Mouse (Mus musculus): ENCODE measurements around the gene Ino80e. TPM values are rescaled to one million over a fixed set of nuclear protein-coding genes. Genes with fewer than 3 reads are reported as not detected.

Gene Ino80e
- polyA plus RNA-seq (2017; shearing (Covaris generic)): 51.8 TPM

DNA sequence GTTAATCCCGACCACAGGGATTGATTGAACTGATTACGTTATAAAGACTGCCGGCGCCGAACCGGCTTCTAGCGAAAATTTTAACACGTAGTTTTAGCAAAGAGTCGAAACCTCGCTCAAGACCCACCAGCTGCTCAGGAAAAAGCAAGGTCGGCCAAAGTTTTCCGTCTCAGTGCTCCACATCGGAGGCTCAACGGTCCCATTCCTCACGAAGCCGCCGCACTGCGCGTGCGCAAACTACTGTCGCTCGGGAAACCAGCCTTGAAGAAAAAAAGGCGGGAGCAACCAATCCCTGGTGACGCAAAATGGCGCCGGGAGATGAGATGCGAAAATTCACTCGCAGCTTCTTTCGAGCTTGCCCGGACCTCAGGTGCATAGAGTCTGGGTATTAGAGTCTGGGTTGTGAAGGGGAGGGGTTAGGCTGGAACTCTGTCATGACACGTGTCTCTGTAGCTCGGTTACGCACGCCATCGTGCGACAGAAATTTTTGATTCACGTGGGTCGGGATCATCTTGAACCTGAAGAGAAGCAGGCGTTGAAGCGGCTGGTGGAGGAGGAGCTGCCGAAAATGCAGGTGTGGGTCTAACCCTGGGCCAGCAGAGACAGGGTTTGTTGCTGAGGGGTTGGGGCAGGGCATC is at the start of gene Ino80e:
TSS of gene Ino80e (minus strand) at position 231 of the 638 bp plus-strand sequence.

DNA sequence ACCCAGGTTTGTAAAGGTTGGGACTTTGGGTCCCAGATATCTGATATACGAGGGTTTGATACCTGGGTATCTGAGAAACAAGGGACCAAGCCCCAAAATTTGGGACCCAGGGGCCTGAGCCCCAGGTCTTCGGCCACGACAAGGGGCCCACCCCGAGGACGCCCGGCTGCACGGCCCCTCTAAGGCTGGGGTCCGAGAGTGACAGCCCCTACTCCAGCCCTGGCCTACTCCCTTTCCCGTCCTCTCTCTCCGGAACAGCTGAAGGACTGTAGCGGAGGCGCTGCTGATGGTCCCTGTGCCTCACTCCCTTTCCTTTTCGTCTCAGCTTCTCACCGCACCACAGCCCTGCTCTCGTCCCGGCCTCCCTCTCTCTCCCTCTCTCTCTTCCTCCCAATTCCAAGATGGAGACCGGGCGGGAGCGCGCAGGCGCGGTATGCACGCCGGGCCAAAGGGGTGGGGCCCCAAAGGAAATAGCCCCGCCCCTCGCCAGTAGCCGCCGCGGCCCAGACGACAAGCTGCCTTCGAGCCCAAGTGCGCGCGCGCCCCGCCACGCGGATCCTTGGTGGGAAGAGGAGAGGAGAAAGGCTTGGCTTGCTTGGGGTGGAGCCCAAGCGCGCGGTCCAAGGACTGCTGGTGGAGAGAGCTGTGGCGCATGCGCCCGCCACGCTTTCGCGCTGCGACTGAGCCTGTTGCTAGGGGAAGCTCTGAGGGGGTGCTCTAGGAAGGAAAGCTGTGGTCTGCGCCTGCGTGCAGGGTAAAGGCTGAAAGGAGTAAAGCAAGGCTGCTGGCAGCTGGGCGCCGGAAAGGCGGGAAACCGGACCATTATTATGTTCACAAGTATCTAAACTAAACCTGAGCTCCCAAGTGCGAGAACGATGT is 22.3 kb upstream of the Ino80e start, which contains the start of gene Taok2:
TSS of gene Taok2 (minus strand) at position 418 of the 879 bp plus-strand sequence.

DNA sequence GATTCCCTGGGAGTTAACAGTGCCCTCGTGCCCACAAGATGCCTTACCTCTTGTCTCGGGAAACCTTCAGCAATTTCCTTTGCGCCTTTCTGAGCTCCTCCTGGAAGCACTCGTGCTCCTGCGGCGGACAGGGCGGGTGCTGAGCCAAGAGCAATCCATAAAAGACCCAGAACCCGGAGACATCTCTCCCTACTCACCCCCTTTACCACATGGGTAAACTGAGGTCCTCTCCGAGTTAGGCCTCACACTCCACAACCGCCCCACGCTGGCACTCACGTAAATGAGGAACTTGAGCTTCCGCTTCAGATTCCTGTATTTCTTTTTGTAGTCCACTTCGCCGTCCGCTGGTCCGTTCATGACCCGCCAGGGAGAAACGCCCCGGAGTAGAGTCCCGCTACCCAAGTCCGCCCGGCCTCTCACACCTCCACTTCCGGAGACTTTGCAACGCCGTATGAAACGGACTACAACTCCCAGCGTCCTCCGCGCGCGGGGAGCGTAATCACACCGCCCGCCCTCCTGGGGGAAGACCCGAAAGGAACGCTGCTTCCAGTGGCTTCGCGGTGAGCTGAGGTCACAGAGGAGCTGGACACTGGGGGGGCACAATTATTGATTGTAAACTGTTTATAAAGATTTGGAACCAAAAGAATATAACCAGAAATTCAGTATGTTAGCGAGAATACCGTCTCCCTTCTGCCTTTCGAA is 597 bp downstream of the Ino80e start, which contains the start of gene Hirip3:
TSS of gene Hirip3 (plus strand) at position 544 of the 702 bp plus-strand sequence.

DNA sequence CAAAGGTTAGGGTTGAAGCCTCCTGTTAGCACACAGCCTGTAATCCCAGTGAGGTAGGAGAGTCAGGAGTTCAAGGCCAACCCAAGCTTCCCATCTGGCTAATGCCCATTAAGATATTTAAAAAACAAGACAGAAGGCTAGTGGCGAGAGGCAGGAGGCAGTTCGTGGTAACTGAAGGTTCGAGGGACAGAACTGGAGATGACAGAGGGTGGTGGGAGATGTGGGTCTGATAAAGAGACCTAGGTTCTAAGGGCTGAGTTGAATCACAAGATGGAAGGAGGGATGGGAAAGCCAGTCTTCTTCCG is 15.1 kb downstream of the Ino80e start, which contains the start of gene Doc2a:
TSS of gene Doc2a (plus strand) at position 301 of the 305 bp plus-strand sequence.

DNA sequence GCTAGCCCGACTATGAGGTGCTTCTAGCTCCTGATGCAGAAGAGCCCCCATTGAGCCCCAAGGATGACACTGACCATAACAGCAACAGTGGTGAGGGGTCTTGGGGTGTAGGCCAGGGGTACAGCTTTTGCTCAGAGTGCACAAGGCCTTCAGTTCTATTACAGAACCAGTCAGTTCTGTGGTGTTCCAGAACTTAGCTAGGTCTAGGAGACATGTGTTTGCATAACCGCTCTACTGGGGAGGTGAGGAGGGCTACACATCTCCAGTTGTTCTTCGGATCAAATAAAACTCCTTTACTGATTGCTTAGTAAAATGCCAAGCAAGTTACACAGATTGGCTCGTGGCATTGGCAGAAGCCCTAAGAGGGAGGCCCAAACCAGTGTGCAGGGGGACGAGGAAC is 30.6 kb downstream of the Ino80e start, which contains the start of gene 4930451I11Rik:
TSS of gene 4930451I11Rik (minus strand) at position 101 of the 400 bp plus-strand sequence.

Other genes with a start within 250 kb of the Ino80e start
- not detected for gene Nupr1, start 231.5 kb downstream of the Ino80e start, polyA plus RNA-seq (2017; shearing (Covaris generic))
- 62.4 TPM for gene Sgf29, start 213.1 kb downstream of the Ino80e start, polyA plus RNA-seq (2017; shearing (Covaris generic))
- not detected for gene Sult1a1, start 185.9 kb downstream of the Ino80e start, polyA plus RNA-seq (2017; shearing (Covaris generic))
- 70.2 TPM for gene Bola2, start 167.0 kb downstream of the Ino80e start, polyA plus RNA-seq (2017; shearing (Covaris generic))
- 2.2 TPM for gene Slx1b, start 166.6 kb downstream of the Ino80e start, polyA plus RNA-seq (2017; shearing (Covaris generic))
- gene Coro1a, start 154.6 kb downstream of the Ino80e start, polyA plus RNA-seq (2017; shearing (Covaris generic)): 1,641 TPM
- 20.2 TPM for gene Mapk3, start 102.8 kb downstream of the Ino80e start, polyA plus RNA-seq (2017; shearing (Covaris generic))
- gene Gdpd3, start 96.0 kb downstream of the Ino80e start, polyA plus RNA-seq (2017; shearing (Covaris generic)): not detected
- 370 TPM for gene Ypel3, start 85.4 kb downstream of the Ino80e start, polyA plus RNA-seq (2017; shearing (Covaris generic))
- 2.2 TPM for gene Tbx6, start 80.9 kb downstream of the Ino80e start, polyA plus RNA-seq (2017; shearing (Covaris generic))
- gene Ppp4c, start 69.9 kb downstream of the Ino80e start, polyA plus RNA-seq (2017; shearing (Covaris generic)): 384 TPM
- not detected for gene Fam57b, start 64.7 kb downstream of the Ino80e start, polyA plus RNA-seq (2017; shearing (Covaris generic))
- not detected for gene 4930451I11Rik, start 30.7 kb downstream of the Ino80e start, polyA plus RNA-seq (2017; shearing (Covaris generic))
- gene Doc2a, start 15.0 kb downstream of the Ino80e start, polyA plus RNA-seq (2017; shearing (Covaris generic)): not detected
- gene Hirip3, start 405 bp downstream of the Ino80e start, polyA plus RNA-seq (2017; shearing (Covaris generic)): 8.3 TPM
- 35.6 TPM for gene Taok2, start 22.3 kb upstream of the Ino80e start, polyA plus RNA-seq (2017; shearing (Covaris generic))
- 28.4 TPM for gene Tmem219, start 60.5 kb upstream of the Ino80e start, polyA plus RNA-seq (2017; shearing (Covaris generic))
- 41.2 TPM for gene Kctd13, start 66.5 kb upstream of the Ino80e start, polyA plus RNA-seq (2017; shearing (Covaris generic))
- gene Asphd1, start 87.2 kb upstream of the Ino80e start, polyA plus RNA-seq (2017; shearing (Covaris generic)): not detected
- gene Sez6l2, start 88.2 kb upstream of the Ino80e start, polyA plus RNA-seq (2017; shearing (Covaris generic)): 0.82 TPM
- 115 TPM for gene Cdipt, start 113.5 kb upstream of the Ino80e start, polyA plus RNA-seq (2017; shearing (Covaris generic))
- gene Cdiptos, start 113.7 kb upstream of the Ino80e start, polyA plus RNA-seq (2017; shearing (Covaris generic)): 0.45 TPM
- 61.2 TPM for gene Mvp, start 152.2 kb upstream of the Ino80e start, polyA plus RNA-seq (2017; shearing (Covaris generic))
- gene Pagr1b, start 154.1 kb upstream of the Ino80e start, polyA plus RNA-seq (2017; shearing (Covaris generic)): not detected
- 19.7 TPM for gene Pagr1a, start 155.0 kb upstream of the Ino80e start, polyA plus RNA-seq (2017; shearing (Covaris generic))
- gene Gm42742, start 158.7 kb upstream of the Ino80e start, polyA plus RNA-seq (2017; shearing (Covaris generic)): 57.3 TPM
- 13.1 TPM for gene Prrt2, start 158.8 kb upstream of the Ino80e start, polyA plus RNA-seq (2017; shearing (Covaris generic))
- 95.1 TPM for gene Maz, start 164.7 kb upstream of the Ino80e start, polyA plus RNA-seq (2017; shearing (Covaris generic))
- gene Kif22, start 180.1 kb upstream of the Ino80e start, polyA plus RNA-seq (2017; shearing (Covaris generic)): 2.9 TPM
- gene Zg16, start 225.0 kb upstream of the Ino80e start, polyA plus RNA-seq (2017; shearing (Covaris generic)): not detected
- gene AI467606, start 229.0 kb upstream of the Ino80e start, polyA plus RNA-seq (2017; shearing (Covaris generic)): 66.8 TPM

Data from effector memory CD4-positive, alpha-beta T cell, adult 5 months (primary cell).